Mouse (Mus musculus) gastrocnemius, postnatal 14 days (tissue): ENCODE measurements around the gene Zfp536. TPM values are rescaled to one million over a fixed set of nuclear protein-coding genes. Genes with fewer than 3 reads are reported as not detected.

Experiments
- DNase-seq: peaks from one replicate; pipeline ENCODE4 v3.0.0; 2021; ENCODE audit warnings: mixed read lengths
- intact Hi-C: fragments of 180-260 bp; cut with DNase I; formaldehyde crosslinking; loops from one replicate; pipeline ENCODE4 v1.15.1; 2025; ENCODE audit warnings: low total_unique reads
- total RNA-seq, 2 experiments: library from RNA; stranded (reverse); gene quantifications; 2 replicates each; pipeline ENCODE4 v1.2.3; 2021

Zfp536 gene
- total RNA-seq, 2 experiments from 2014 or later, result 2.2 to 2.7 TPM

GRCm38 (mm10) chr7:37422966-37423365, 350.5 kb downstream of the Zfp536 start:
- DNase-seq, result no peak
- intact Hi-C loops, result no loop called here

Other genes with a start within 250 kb of the Zfp536 start
- gene Uri1, start 249.9 kb upstream of the Zfp536 start, total RNA-seq, result 10 to 100 TPM; 25.6 to 26.9 TPM